Mouse (Mus musculus) left cerebral cortex, adult 9 months (tissue): Measurements from ENCODE around the gene Slc25a18.

Source experiments
- DNase-seq, 2 experiments: peaks; one replicate each; pipeline ENCODE4 v3.0.0; 2022; ENCODE audit warnings: low spot score in 2 of 2

Slc25a18 gene

GRCm38 (mm10) chr6:120840258-120840657, 66.9 kb downstream of the Slc25a18 start:
- no peak for DNase-seq

- DNase-seq, result no peak
Measured at GRCm38 (mm10) chr6:120841754-120842153, 68.4 kb downstream of the Slc25a18 start.
